Mouse (Mus musculus) hematopoietic stem cell, adult 5-6 weeks (primary cell): Measurements from ENCODE around the gene Tmem135. TPM values are rescaled to one million over a fixed set of nuclear protein-coding genes. Genes with fewer than 3 reads are reported as not detected.
A peak's percentile ranks its signal among the peaks of the same experiment; 100 is the strongest.

ENCODE experiments used
- ATAC-seq, 2 experiments: fragments of 125-278 bp in 1 of 2; replicated peaks in 1 of 2; 2 replicates each; pipeline ENCODE4 v1.8.0; 2016 to 2017; ENCODE audit warnings: inconsistent platforms in 2 of 2, mild to moderate bottlenecking in 2 of 2, moderate number of reproducible peaks in 2 of 2, low read depth in 1 of 2, moderate TSS enrichment in 1 of 2; ENCODE audit not compliant: low FRiP score in 2 of 2, poor library complexity in 2 of 2, severe bottlenecking in 2 of 2, insufficient read depth in 1 of 2, low TSS enrichment in 1 of 2
- total RNA-seq: library from RNA; stranded (forward); fragments of 172-1452, 232-1000 nt; gene quantifications from 2 replicates; pipeline ENCODE4 v1.2.3, GENCODE M21; 2017

Gene Tmem135
- 26.0 and 30.1 TPM in 2 replicates for total RNA-seq

DNA sequence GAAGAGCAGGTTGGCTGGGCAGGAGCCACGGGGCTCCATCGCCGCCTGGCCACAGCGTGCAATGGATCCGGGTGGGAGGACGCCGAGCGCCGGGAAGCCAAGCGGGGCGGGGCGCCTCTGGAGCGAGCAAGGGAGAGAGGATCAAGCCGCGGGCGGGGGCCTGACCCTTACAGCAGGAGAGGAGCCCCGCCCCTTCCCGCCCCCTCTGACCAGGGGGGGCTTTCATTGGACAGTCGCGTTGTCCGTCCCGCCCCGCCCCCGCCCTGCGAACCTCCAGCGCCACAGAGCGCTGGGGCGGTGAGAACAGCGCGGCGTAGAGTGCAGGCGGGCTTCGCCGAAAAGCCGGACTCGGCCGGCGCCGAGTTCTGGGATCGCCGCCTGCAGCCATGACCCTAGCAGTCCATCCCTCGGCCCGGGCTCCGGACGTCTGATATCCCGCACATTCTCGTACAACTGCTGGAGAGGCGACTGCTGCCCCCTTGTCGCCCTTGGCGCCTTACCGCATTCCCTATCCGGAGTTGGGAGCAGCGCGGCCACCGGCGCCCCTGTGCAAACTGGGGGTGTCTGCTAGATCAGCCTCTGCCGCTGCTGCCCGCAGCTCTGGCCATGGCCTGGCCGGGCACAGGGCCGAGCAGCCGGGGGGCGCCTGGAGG, at the start of gene Tmem135, which contains the start of gene Fzd4:
Gene Tmem135 (minus strand): TSS at position 142 of the 653 bp plus-strand sequence.
Gene Fzd4 (plus strand): TSS at position 275 of the 653 bp plus-strand sequence.
- ATAC-seq: peak; percentile 71 to 74

GRCm38 (mm10) chr7:89450312-89450711, 46.3 kb upstream of the Tmem135 start:
- ATAC-seq: no peak

GRCm38 (mm10) chr7:89445137-89445536, 41.1 kb upstream of the Tmem135 start:
- ATAC-seq: peak; percentile 42 to 74; a peak in 1 of 4 replicates

DNA sequence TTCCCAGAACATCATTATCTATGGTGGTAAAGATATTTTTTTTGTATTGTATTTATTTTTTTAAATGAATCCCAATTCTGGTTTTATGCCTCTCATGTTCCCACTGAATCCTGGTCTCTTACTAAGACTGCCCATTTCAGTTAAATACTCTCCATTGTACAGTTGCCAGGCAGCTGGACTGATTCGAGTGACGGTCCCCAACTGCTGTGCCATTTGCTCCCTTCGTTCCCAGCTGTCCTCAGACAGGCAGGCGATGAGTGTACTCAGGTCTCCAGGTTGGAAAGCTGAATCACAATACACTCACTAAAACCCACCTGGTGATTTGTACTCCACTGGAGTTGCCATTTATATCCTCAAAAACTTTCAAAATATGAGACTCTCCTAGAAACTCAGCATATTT, 38.2 kb upstream of the Tmem135 start:
- ATAC-seq: no peak

DNA sequence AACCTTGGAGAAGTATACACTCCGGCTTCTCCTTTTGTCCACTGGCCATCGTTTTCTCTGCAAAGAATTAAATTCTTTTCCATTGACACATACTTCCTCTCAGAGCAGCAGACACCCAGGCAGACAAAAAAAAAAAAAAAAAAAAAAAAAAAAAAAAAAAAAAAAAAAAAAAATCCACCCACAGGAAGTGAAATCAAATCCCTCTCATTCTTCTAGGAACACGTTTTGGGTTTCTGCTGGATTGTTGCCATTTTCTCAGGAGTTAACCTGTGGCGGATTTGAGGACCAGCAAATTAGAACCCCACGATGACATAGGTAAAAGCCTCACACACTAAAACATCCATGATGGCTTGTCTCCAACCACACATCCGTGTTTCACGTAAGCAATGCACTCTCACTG, 37.3 kb upstream of the Tmem135 start:
- ATAC-seq: no peak

DNA sequence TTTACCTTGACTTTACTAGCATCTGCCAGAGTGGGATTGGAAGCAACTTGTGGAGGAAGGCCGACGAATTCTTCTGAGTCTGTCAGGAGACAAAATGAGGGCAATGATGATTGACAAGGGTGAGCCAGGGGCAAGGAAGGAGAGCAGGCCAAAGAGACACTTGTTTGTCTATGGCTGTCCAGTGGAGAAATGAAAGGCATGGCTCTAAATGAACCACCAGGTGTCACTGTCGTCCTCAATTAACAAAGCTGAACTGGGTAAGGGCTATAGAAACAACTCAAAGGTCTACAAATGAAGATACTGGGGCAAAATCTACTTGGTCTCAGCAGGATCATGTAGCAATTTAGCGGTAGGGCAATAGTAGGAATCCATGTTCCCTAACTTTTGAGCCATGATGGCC, 33.6 kb upstream of the Tmem135 start:
- peak; percentile 83 to 84; a peak in 3 of 4 replicates for ATAC-seq

DNA sequence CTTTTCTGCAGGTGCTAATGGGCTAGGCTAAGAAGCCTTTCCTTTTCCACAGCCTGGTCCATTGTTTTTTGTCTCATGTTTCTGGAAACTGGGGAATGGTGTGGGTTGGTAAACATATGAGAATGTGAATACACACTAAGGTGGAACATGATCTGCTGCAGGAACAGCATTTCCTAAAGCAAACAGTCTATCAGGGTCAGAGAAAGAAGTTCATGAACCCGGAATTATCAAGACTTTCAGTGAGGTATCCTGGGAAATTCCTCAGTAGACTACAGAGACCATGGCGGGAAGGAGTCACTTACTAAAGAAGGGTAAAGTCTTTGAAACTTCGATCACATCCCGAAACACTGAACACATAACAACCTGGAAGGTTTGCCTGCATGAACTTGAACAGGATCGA, 32.4 kb upstream of the Tmem135 start:
- no peak for ATAC-seq

DNA sequence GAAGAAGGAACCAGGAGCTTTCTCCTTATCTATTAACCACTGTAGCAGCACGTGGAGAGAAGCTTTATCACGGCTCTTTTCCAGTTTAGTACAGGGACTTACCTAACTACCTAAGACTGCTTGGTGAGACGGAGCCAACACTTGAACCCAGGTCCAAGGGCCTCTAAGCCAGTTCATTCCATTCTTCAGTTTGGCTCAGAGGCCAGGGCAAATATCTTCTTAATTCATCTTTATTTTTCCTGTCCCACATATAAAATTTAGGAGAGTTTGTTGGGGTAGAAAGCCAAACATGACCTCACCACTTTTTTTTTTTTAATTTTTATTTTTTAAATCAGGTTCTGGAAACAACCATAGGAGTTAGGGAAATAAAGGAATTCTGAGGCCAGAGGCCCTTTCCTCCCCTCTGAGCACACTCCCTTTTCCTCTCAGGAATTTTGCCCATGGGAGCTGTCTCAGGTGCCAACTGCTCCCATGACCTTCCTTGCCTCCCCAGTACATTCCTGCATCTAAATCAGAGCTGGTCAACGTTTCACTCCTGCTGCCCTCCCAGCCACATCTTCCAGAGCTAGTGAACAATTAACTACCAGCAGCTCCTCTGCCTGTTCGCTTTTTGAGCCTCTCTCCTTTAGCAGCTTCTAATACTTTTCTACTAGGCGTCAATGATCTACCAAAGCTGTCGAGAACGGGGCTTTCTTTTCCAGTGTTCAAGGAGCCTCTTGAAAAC, 30.0 kb upstream of the Tmem135 start:
- no peak for ATAC-seq

- no peak for ATAC-seq
Observed at GRCm38 (mm10) chr7:89433193-89433892, 29.3 kb upstream of the Tmem135 start.

DNA sequence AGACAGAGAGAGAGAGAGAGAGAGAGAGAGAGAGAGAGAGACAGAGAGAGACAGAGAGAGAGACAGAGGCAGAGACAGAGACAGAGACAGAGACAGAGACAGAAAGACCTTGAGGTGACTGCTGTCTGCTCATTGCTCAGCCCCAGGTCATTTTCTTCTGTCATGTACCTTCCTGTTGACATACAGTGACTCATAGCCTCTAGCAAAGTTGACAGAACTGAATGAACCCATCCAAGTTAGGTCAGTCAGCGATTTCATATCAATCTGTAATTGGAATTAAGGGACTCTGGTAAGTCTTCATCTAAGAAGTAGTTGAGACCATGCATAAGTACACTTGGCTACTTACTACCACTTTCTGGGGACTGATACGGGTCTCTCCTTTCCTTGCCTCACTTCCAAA, 27.2 kb upstream of the Tmem135 start:
- ATAC-seq: no peak

- ATAC-seq: no peak
Observed at GRCm38 (mm10) chr7:89429326-89429725, 25.3 kb upstream of the Tmem135 start.

- ATAC-seq: no peak
Observed at GRCm38 (mm10) chr7:89428804-89429203, 24.8 kb upstream of the Tmem135 start.

- 0 out of 4 replicates have a peak, but pooled peaks have one; percentile 29 to 45 for ATAC-seq
Observed at GRCm38 (mm10) chr7:89427101-89427500, 23.1 kb upstream of the Tmem135 start.

GRCm38 (mm10) chr7:89425803-89426725, 22.0 kb upstream of the Tmem135 start:
- ATAC-seq: 0 out of 4 replicates have a peak, but pooled peaks of 1 of the 2 experiments have one; percentile 33

- no peak for ATAC-seq
Observed at GRCm38 (mm10) chr7:89424659-89425058, 20.6 kb upstream of the Tmem135 start.

GRCm38 (mm10) chr7:89423688-89424255, 19.8 kb upstream of the Tmem135 start:
- ATAC-seq: no peak

DNA sequence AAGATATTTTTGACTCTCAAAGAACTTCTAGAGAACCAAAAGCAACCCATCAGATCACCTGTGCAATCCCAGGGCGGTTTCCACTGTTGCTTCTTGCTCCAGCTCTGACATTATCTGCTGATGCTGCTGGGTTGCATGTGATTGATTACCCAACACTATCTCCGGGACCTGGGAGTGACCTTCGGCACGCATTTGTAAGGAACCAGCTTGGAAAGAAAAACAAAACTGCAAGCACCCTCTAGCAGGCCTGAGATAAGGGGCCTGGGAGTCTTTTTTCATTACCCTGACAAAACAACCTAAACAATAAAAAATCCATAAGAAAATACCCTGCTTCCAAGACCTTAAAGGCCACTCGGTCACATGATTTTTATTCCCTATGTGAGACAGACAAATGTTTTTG, 19.2 kb upstream of the Tmem135 start:
- ATAC-seq: no peak
